Mouse (Mus musculus): ENCODE results near the gene Cldnd1. TPM values are rescaled to one million over a fixed set of nuclear protein-coding genes. Genes with fewer than 3 reads are reported as not detected.

Cldnd1 gene
- polyA plus RNA-seq, 1 experiment from 2014 or later: 127 TPM

DNA sequence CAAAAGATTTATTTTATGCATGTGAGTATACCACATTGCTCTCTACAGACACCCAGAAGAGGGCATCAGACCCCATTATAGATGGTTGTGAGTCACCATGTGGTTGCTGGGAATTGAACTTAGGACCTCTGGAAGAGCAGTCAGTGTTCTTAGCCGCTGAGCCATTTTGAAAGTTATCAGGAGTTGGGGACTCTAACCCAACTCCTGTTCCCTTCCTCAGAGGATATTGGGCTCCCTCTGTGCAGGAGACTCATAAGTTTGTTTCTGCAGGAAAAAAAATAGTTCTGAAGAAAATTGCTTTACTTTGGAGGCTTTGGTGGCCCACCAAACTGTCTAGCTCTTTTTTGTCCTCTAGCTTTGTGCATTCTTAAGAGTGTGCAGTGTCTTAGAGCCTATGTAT lies 39.2 kb upstream of the Cldnd1 start:
- no peaks in the 10 kb centered on the region for H3K27me3 ChIP-seq (ENCODE audit: insufficient read depth, low read length)
- no peak overlapping the region for H3K9ac ChIP-seq
- no peak overlapping the region for H3K4me3 ChIP-seq (ENCODE audit: low read depth, low read length)
- ATAC-seq (ENCODE audit: insufficient read depth): no peak
- TF ChIP-seq CTCF (IDR thresholded peaks at IDR 0.05; ENCODE audit: low read depth): no peak
- H3K27ac ChIP-seq (ENCODE audit: low read depth): no peak overlapping the region
- WGBS: 95% methylated on average over 1 of the region's 1 CpGs
- no peaks in the 10 kb centered on the region for H3K4me1 ChIP-seq (ENCODE audit: insufficient read depth)
- H3K4me2 ChIP-seq: no peak overlapping the region
- DNase-seq: no peak
- no peaks in the 10 kb centered on the region for H3K9me3 ChIP-seq (ENCODE audit: low read depth, low read length)
- no peaks in the 10 kb centered on the region for H3K36me3 ChIP-seq (ENCODE audit: insufficient read depth)

DNA sequence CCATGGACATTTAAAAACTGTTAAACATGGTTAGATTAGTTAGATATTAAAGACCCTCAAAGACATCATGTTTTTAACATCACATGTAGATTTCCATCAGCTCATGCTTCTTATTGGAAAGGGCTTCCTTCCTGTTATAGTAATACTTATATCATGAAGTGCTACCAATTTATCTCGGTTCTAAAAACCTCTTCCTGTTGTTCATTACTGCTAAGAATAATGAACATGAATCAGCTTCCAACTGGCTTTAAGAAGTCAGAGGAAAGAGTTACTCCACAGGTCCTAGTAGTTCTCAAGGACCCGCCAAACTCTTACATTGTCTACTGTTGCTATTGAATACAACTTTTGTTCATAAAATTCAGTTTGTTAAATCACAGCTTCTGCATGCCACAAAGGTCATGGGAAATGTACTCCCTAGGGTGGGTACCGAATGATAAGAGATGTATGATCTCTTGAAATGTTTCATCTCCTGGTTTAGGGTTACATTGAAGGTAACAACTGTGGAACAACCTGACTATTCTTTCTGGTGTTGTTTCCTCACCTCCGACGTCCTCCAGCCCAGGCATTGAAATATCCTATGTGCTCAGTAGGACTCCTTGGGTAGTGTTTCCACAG lies 38.0 kb upstream of the Cldnd1 start:
- no peaks in the 10 kb centered on the region for H3K27me3 ChIP-seq (ENCODE audit: insufficient read depth, low read length)
- H3K4me3 ChIP-seq (ENCODE audit: low read depth, low read length): no peak overlapping the region
- H3K9ac ChIP-seq: no peak overlapping the region
- TF ChIP-seq CTCF (IDR thresholded peaks at IDR 0.05; ENCODE audit: low read depth): no peak
- no peak overlapping the region for H3K27ac ChIP-seq (ENCODE audit: low read depth)
- no peaks in the 10 kb centered on the region for H3K4me1 ChIP-seq (ENCODE audit: insufficient read depth)
- H3K4me2 ChIP-seq: no peak overlapping the region
- no peaks in the 10 kb centered on the region for H3K36me3 ChIP-seq (ENCODE audit: insufficient read depth)
- ATAC-seq (ENCODE audit: insufficient read depth) (no peak), DNase-seq (no peak)
- H3K9me3 ChIP-seq (ENCODE audit: low read depth, low read length): no peaks in the 10 kb centered on the region
- 73% methylated on average over 5 of the region's 5 CpGs for WGBS

DNA sequence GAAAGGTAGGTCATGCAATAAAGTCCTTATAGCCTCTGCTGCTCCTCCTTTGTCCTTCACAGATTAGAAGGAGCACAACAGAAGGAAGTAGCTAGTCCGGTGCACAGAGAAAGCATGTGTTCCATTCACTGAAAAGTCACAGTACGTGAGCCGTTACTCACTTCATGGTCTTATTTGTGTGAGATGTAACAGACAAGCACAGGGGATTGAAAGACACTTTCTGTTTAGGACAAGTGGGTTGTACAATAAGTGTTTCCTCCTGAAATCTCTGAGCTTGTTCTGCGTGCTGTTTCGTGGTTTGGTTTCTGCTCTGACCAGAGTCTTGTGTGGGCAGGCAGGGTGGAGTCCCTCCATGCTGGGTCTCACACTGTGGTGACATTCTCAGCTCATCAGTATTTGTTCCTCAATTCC lies 37.4 kb upstream of the Cldnd1 start:
- H3K9me3 ChIP-seq (ENCODE audit: low read depth, low read length): no peaks in the 10 kb centered on the region
- DNase-seq: no peak
- no peaks in the 10 kb centered on the region for H3K27me3 ChIP-seq (ENCODE audit: insufficient read depth, low read length)
- H3K9ac ChIP-seq: no peak overlapping the region
- no peak overlapping the region for H3K4me3 ChIP-seq (ENCODE audit: low read depth, low read length)
- no peak overlapping the region for H3K27ac ChIP-seq (ENCODE audit: low read depth)
- no peak overlapping the region for H3K4me2 ChIP-seq
- ATAC-seq (ENCODE audit: insufficient read depth): no peak
- 84% methylated on average over 5 of the region's 5 CpGs for WGBS
- no peaks in the 10 kb centered on the region for H3K4me1 ChIP-seq (ENCODE audit: insufficient read depth)
- H3K36me3 ChIP-seq (ENCODE audit: insufficient read depth): no peaks in the 10 kb centered on the region
- no peak for TF ChIP-seq CTCF (IDR thresholded peaks at IDR 0.05; ENCODE audit: low read depth)

DNA sequence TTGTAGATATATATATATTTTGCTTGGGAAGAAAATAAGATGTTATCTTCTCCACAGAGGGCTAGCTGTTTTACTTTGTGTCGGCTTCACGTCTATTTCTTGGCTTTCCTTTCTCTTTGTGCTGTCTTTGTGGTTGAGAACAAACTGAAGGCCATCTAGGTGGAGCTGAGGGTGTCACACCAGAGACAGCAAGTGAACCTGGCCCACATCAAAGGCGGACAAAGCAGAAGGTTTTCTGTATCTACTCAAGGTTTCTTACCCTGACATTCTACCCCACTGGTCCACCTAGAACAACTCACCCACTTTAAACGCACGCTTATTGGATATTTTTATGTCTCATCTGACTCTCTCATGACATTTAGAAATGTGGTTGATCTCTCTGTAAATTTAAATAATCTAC lies 33.6 kb upstream of the Cldnd1 start:
- Histone ChIP-seq H3K4me2 (no peak overlapping the region), H3K9ac (no peak overlapping the region), H3K4me1 (ENCODE audit: insufficient read depth) (no peaks in the 10 kb centered on the region), H3K9me3 (ENCODE audit: low read depth, low read length) (no peaks in the 10 kb centered on the region), H3K27me3 (ENCODE audit: insufficient read depth, low read length) (no peaks in the 10 kb centered on the region), H3K27ac (ENCODE audit: low read depth) (no peak overlapping the region), H3K4me3 (ENCODE audit: low read depth, low read length) (no peak overlapping the region), H3K36me3 (ENCODE audit: insufficient read depth) (no peaks in the 10 kb centered on the region)
- 84% methylated on average over 5 of the region's 5 CpGs for WGBS
- no peak for ATAC-seq (ENCODE audit: insufficient read depth)
- DNase-seq: no peak
- TF ChIP-seq CTCF (IDR thresholded peaks at IDR 0.05; ENCODE audit: low read depth): no peak

DNA sequence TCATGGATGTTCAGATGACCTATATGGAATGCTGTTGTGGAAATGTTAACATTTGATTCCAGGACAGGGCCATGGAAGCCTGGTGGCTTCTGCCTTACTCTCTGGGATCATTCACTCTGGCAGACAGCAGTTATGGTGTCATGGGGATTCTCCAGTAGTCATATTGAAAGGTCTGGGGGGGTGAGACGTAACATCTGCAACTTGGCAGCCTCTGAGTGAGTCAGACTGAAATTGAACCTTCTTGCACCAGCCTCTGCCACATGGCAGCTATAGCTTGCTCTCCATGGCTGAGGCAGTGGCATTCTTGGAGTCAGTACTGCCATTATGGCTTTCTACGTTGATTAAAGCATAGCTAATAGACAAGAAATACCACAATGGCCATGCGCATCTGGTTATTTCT lies 30.9 kb upstream of the Cldnd1 start:
- ATAC-seq (ENCODE audit: insufficient read depth): no peak
- H3K4me2 ChIP-seq: no peak overlapping the region
- H3K4me1 ChIP-seq (ENCODE audit: insufficient read depth): no peaks in the 10 kb centered on the region
- H3K4me3 ChIP-seq (ENCODE audit: low read depth, low read length): no peak overlapping the region
- no peak overlapping the region for H3K9ac ChIP-seq
- WGBS: 89% methylated on average over 3 of the region's 3 CpGs
- H3K9me3 ChIP-seq (ENCODE audit: low read depth, low read length): no peaks in the 10 kb centered on the region
- no peak overlapping the region for H3K27ac ChIP-seq (ENCODE audit: low read depth)
- DNase-seq: no peak
- no peaks in the 10 kb centered on the region for H3K27me3 ChIP-seq (ENCODE audit: insufficient read depth, low read length)
- H3K36me3 ChIP-seq (ENCODE audit: insufficient read depth): no peaks in the 10 kb centered on the region
- TF ChIP-seq CTCF (IDR thresholded peaks at IDR 0.05; ENCODE audit: low read depth): no peak

DNA sequence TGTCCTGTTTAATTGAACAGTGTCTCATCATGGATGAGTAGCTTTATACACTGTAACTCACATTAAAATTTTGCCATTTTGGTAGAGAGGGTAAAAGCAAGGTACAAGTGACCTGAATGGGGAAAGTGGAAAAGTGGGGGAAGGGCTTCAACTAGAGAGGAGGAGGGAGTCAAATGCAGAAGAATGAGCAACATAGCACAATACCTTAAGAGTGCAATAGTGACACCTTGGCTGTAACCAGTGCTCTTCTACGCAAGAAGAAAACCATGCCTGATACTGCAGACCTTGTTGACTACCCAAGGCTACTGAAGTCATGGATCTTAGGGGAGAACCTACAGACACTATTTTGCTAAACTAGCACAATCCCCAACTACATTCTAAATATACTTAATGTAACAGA lies 30.4 kb upstream of the Cldnd1 start:
- H3K9me3 ChIP-seq (ENCODE audit: low read depth, low read length): no peaks in the 10 kb centered on the region
- H3K4me1 ChIP-seq (ENCODE audit: insufficient read depth): no peaks in the 10 kb centered on the region
- H3K36me3 ChIP-seq (ENCODE audit: insufficient read depth): no peaks in the 10 kb centered on the region
- H3K27ac ChIP-seq (ENCODE audit: low read depth): no peak overlapping the region
- DNase-seq (no peak), ATAC-seq (ENCODE audit: insufficient read depth) (no peak)
- H3K4me2 ChIP-seq: no peak overlapping the region
- no peak for TF ChIP-seq CTCF (IDR thresholded peaks at IDR 0.05; ENCODE audit: low read depth)
- 100% methylated on average over 1 of the region's 1 CpGs for WGBS
- no peak overlapping the region for H3K9ac ChIP-seq
- no peak overlapping the region for H3K4me3 ChIP-seq (ENCODE audit: low read depth, low read length)
- H3K27me3 ChIP-seq (ENCODE audit: insufficient read depth, low read length): no peaks in the 10 kb centered on the region

DNA sequence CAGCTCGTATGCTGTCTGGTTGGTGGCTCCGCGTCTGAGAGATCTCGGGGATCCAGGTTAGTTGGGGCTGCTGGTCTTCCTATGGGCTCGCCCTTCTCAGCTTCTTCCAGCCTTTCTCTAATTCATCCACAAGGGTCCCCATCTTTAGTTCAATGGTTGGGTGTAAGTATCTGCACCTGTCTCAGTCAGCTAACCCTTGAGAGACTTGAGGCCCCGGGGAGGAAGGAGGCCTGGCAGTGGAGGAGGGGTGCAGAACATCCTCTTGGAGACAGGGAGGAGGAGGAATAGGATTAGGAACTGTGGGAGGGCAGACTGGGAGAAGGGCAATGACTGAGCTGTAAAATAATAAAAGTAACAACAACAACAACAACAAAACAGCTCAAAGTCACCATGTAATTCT lies 27.5 kb upstream of the Cldnd1 start:
- no peak for TF ChIP-seq CTCF (IDR thresholded peaks at IDR 0.05; ENCODE audit: low read depth)
- no peak overlapping the region for H3K4me3 ChIP-seq (ENCODE audit: low read depth, low read length)
- no peaks in the 10 kb centered on the region for H3K27me3 ChIP-seq (ENCODE audit: insufficient read depth, low read length)
- no peak overlapping the region for H3K9ac ChIP-seq
- no peaks in the 10 kb centered on the region for H3K9me3 ChIP-seq (ENCODE audit: low read depth, low read length)
- H3K4me1 ChIP-seq (ENCODE audit: insufficient read depth): no peaks in the 10 kb centered on the region
- no peaks in the 10 kb centered on the region for H3K36me3 ChIP-seq (ENCODE audit: insufficient read depth)
- H3K4me2 ChIP-seq: no peak overlapping the region
- 87% methylated on average over 6 of the region's 6 CpGs for whole genome bisulfite sequencing
- DNase-seq (no peak), ATAC-seq (ENCODE audit: insufficient read depth) (no peak)
- H3K27ac ChIP-seq (ENCODE audit: low read depth): no peak overlapping the region

All from lung, embryonic 14.5 days (tissue).